Mouse (Mus musculus) NIH3T3 (cell line): ENCODE measurements at regions not wholly inside any gene's neighbourhood (a gene's known extent, or its start where the extent isn't known, plus 50 kb on each side); places are given as distances from the start of the nearest gene placed in this dataset.

Source experiments
- DNase-seq: peaks from one replicate; pipeline ENCODE4 v3.0.0-alpha.2; 2012; ENCODE audit warnings: low read depth

GRCm38 (mm10) chr12:96201855-96202254 is 509.8 kb downstream of the Flrt2 start:
- DNase-seq = no peak

GRCm38 (mm10) chr12:96226446-96226845 is 534.4 kb downstream of the Flrt2 start:
- no peak for DNase-seq

DNA sequence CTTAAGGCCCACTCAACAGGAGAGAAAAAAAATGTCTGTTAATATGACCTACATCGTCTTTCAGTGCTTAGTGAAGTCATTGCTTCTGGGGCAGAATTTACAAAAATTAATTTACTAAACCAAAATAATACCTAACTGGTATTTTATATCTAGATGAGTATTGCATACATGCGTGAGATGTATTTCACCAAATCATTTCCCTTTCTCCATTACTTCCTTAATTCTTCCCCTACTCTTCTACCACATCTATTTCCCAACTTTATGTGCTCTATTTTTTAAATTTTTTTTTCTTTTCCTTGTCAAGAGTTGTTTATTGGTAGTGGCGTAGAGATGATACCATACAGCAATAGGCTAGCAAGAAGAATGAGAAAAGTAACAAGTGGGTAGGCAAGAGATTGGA is 536.7 kb downstream of the Flrt2 start:
- no peak for DNase-seq

DNA sequence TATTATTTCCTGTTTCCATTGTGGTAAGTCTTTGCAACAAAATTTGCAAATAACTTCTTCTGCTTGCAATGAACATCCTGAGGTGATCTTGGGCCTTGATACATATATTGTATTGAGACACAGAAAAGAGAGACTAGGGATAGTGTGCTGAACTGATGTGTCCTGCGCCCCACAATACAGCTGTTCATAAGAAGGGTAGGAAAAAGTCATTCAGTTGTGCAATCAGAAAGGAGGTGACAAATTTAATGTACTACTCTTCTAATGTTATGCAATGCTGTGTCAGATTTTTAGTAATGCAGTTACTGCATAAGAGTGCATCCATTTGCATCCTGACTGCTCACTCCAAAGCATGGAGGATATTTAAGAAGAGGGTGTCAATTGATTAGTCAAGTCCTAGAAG is 543.5 kb downstream of the Flrt2 start:
- no peak for DNase-seq

- no peak for DNase-seq
These were observed 544.0 kb downstream of the Flrt2 start for GRCm38 (mm10) chr12:96235996-96236525.

GRCm38 (mm10) chr12:96239642-96240041 is 547.6 kb downstream of the Flrt2 start:
- no peak for DNase-seq

GRCm38 (mm10) chr12:96261978-96262377 is 570.0 kb downstream of the Flrt2 start:
- no peak for DNase-seq

GRCm38 (mm10) chr12:96275894-96276293 is 583.9 kb downstream of the Flrt2 start:
- DNase-seq = no peak

- peak; percentile 71 for DNase-seq
These were observed 619.1 kb downstream of the Flrt2 start for GRCm38 (mm10) chr12:96311137-96311536.

GRCm38 (mm10) chr12:96323061-96323786 is 631.2 kb downstream of the Flrt2 start:
- DNase-seq = no peak

GRCm38 (mm10) chr12:96351143-96351542 is 659.1 kb downstream of the Flrt2 start:
- no peak for DNase-seq

DNA sequence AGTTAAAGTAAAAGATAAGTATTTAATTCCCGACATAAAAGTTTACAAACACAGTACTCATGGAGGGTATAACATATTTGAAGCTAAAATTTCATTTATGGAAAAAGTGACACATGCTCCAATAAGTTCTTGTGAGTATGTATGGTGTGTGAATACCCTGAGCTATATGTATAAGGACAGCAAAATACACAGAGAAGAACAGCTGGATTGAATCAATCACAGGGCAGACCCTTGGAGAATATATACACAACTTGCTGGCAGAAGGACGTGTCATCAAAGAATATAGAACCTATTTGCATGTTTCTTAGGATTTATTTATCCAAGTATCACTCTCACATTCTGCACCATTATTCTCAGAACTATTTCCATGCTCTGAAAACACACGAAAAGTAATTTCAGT is 686.9 kb downstream of the Flrt2 start:
- DNase-seq = no peak

- DNase-seq = no peak
These were observed 727.1 kb downstream of the Flrt2 start for GRCm38 (mm10) chr12:96419104-96419503.

- DNase-seq = no peak
These were observed 727.5 kb downstream of the Flrt2 start for GRCm38 (mm10) chr12:96419567-96419966.

GRCm38 (mm10) chr12:96427589-96427988 is 735.6 kb downstream of the Flrt2 start:
- no peak for DNase-seq

DNA sequence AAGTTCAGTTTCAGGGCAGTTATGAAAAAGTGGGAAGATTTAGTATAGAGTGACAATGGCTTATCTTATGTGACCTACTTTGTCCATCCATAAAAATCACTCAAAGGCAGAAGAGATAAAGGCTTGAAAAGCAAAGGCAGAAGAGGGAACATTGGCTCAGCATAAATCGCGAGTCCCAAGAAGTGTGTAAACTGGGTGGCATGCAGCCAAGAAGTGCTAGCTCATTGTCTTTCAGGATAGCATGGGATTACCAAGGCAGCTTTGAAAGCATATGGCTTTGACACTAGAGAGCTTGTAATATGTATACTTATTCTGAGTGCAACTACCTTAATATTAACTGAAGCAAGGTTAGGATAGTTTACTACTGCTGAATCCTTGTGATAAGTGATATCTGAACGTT is 750.5 kb downstream of the Flrt2 start:
- DNase-seq = no peak

GRCm38 (mm10) chr12:96453374-96453773 is 761.3 kb downstream of the Flrt2 start:
- DNase-seq = no peak

DNA sequence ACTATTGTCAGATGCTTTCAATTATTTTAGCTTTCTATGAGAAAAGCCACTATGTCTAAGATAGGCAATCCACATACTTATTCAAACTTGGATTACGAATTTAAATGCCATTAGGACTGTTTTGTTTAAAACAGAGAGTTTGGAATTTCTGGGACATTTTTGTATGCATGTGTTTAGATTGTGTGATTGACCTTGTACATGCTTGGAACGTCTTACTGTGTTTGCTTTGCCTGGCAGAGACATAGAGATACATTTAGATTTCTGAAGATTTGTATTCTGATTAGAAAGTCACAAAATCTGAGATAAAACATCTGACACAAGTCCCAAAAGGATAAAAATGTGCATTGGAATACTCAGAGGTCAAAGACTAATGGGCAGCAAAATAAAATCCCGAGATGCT is 784.3 kb downstream of the Flrt2 start:
- no peak for DNase-seq

GRCm38 (mm10) chr12:96488448-96488960 is 796.5 kb downstream of the Flrt2 start:
- no peak for DNase-seq

- DNase-seq = no peak
These were observed 817.6 kb downstream of the Flrt2 start for GRCm38 (mm10) chr12:96509658-96510057.

GRCm38 (mm10) chr12:96558824-96559223 is 866.8 kb downstream of the Flrt2 start:
- no peak for DNase-seq

DNA sequence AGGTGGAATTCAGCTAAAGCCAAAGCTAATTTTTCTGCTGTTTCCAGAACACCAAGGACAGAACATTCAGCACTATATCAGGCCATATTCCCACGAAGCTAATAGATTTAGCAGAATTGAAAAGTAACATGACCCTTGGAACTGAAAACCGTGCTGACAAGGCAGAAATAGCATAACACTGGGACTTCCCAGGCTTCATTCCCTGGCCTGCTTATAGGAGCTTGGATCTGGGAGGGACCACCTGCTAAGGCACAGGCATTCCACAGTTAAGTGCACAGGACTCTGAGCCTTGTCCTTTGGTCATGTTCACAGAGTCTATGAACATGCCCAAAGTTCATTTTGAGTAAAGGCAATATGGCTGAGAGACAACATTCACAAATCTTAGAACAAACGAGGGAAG is 902.8 kb downstream of the Flrt2 start:
- DNase-seq = no peak

DNA sequence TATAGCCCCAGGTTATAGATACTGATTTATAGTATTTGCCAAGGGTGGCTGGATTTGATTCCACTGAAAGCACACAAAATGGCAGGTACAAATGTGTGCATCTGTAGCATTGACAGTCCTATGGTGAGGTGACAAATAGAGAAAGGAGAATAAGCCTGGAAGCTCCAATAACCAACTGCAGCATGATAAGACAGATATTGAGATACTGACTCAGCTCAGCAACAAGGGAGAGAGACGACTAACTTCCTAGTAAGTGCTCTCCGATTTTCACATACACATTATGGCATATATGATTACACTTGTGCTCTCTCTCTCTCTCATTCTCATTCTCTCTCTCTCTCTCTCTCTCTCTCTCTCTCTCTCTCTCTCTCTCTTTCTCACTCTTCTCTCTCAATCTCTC is 923.1 kb downstream of the Flrt2 start:
- DNase-seq = peak; percentile 2

DNA sequence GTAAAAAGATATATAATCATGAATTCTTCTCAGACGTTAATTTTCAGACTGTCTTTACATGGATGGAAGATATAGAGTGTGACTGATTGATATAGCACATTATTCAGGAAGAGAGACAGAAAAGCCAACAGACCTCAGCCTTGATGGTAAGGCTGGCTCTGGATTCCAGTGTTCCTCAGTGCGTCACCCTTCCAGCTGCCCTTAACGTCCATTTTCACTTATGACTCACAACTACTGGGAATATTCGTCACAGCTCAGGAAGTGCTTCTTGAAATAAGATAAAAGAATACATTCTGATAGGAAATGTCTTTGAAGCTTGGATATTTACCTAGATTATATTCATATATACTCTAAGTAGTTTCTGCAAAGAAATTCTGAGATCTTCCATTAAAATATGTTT is 923.8 kb downstream of the Flrt2 start:
- peak; percentile 37 for DNase-seq
